Mouse (Mus musculus): ENCODE measurements at regions not wholly inside any gene's neighbourhood (a gene's known extent, or its start where the extent isn't known, plus 50 kb on each side); places are given as distances from the start of the nearest gene placed in this dataset.

DNA sequence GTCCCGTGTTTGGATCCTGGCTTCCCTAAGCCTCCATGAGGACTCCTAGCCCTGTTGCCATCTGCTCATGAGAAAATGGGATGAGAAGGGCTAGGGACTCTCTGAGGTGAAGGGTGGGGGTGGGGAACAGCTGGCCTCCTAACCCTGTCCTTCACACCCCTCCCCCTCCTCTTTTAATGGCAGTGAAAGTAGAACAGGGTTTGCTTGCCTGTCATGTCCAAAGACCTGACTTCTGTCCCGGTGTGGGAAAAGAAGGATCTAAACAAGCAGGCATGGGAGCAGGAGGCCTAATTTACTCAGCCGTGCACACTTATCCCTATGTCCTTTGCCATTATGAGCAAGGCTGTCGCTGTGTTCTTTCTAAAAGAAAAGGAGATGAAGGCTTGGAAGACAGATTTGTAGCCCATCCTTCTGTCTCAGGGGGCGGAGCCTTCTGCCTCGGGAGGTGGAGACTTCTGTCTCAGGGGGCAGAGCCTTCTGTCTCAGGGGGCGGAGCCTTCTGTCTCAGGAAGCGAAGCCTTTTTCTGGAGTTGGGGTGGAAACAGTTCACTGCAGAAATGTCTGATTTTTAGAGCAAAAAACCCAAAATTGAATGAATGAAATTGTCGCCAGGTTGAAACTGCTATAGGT is 66.4 kb downstream of the Cmpk2 start:
- DNase-seq (ENCODE audit: low spot score in 2 of 2) = no peak

GRCm38 (mm10) chr12:26534229-26535105 is 65.5 kb downstream of the Cmpk2 start:
- no peak for DNase-seq (ENCODE audit: low spot score in 2 of 2)

- DNase-seq (ENCODE audit: low spot score in 2 of 2) = no peak
Measured at GRCm38 (mm10) chr12:26533641-26534151, 64.7 kb downstream of the Cmpk2 start.

DNA sequence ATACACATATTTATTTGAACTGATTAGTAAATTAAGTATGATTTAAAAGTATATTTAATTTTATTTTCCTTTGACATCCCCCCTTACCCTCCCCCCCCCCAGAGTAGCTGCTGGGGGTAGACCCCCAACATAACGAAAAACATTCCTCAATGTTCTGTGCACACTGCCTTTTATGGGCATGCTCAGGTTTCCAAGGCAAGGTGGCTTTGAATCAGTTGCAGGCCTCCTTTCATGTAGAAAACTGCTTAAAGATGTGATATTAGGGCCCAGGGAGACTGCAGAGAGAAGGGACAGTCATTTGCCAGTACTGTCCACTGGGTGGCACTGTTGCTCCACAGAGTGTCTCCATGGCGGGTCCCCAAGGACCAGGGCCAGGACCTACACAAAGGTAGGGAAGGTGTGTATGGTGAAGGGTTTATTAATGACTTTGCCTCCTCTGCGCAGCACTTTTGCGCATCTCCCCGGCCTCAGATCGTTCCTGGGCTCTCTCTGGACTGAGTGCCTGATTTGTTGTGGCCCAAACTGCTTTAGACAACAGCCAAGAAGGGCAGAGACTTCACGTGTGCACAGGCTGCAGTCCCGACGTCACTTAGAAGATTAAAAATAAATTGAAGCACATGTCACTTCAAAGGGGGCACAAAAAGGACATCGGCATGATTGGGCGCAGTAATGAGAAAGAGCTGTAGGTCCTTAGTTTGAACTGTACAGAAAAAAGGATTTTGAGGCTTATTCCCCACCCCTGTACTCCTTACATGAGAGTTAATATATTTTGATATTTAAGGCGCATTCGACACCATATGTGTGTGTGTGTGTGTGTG is 64.0 kb downstream of the Cmpk2 start:
- peak; percentile 19 to 60 for DNase-seq (ENCODE audit: low spot score in 2 of 2)

DNA sequence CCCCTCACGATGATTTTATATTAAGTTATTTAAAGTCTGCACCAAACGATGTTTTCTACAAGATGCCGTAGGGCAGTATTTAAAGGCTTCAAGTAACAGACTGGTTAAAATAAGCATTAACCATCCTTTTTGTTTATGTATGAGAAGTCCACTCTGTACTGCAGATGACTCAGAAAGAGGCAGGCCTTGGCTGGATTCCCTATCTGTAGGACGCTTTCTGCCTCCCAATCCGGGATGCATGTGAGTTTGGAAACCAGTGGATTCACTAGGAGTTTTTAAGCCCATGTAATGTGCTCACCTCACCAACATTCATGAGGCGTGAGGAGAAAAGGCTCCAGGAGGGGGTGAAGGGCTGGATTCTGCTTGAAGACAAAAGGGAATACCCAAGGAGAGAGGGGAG is 63.1 kb downstream of the Cmpk2 start:
- no peak for DNase-seq (ENCODE audit: low spot score in 2 of 2)

Measured in spleen, postnatal 14 days (tissue).